Mouse (Mus musculus): ENCODE measurements around the gene Coq5.

The Coq5 gene

DNA sequence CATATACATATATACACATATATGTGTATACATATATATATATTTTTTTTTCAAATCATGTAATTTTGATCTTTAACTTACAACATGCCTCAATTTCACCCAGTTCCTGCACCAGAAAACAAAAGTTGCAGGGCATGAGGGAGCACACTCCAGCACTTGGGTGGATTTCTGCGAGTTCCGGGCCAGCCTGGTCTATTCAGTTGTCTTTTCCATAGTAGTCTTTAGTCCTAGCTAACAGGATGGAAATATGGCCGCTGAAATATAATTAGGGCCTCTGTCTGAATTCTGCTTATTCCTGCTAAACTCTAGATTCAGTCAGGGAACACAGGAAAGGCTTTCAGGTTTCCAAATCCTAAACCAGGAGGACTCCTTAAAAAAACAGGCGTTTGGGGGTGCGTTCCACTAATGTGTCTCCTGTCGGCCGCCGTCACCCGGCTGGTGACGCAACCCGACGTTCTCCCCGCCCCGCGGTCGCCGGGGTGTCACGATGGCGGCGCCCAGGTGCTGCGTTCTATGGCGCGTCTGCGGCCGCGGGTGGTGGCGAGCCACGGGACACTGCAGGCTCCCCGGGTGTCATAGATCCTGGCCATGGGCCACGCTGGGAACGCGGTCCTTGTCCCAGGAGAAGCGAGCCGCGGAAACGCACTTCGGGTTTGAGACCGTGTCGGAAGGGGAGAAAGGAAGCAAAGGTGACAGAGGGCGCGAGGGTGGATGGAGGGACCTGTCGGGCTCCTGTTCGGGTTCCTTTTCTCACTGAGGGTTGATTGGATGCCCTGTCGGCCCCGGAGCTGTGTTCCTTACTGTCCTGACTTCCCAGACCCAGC lies at the start of gene Coq5:
TSS of gene Coq5 (plus strand) at position 441 of the 824 bp plus-strand sequence.
- DNase-seq, result peak; percentile 93 to 94

DNA sequence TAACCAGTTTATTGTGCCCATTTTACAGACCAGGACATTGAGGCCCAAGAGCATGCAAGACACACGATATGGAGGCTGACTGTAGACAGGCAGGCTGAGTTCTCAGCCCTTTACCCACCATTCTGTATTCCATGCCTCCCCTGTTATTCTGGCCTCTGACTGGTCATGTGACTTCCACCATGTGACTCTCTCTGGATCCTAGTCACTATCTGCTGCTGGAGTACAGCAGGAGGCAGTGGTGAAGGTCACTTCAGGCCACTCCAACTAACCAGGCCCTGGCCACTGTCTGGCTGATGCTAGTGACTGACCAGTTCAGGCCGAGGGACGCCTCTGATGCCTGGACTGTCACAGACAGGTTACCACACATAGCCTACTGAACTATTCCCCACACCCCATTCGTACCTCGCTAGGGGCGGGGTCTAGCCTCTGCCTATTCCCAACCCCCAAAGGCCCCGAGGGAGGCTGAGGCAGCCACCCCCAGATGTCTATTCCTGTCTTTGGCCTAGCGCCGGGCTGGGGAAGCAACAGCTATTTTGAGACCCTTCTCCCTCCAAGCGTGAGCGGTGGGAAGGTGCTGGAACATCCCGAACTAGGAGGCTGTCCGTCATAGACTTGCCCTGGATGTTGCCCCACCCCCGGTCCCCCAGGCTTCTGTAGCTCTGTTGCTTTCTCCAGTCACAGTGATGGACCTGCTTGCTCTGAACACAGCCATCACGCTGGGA lies 48.5 kb upstream of the Coq5 start:
- no peak for DNase-seq

DNA sequence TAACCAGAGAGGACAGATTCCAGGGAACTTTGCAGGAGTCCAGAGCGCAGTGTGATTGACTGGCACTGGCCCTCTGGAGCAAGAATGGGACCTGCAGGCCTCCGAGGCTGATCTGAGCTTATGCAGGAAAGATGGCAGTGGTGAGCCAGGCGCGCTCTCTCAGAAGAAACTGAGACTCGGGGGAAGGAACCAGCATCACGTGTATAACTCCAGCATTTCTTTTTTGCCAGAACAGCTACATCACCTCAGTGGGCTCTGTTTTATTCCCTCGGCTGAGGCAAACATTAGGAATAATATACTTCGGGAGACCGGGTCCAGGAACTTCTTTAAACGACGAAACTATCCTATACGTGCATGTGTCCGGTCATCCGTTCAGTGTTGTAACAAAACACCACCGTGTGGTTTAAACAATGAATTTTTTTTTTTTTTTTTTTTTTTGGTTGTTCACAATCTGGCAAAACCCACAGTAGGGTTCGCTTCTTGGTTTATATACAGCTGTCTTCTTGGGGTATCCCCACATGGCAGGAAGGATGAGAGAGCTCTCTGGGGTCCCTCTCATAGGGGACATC lies 47.8 kb upstream of the Coq5 start:
- no peak for DNase-seq

DNA sequence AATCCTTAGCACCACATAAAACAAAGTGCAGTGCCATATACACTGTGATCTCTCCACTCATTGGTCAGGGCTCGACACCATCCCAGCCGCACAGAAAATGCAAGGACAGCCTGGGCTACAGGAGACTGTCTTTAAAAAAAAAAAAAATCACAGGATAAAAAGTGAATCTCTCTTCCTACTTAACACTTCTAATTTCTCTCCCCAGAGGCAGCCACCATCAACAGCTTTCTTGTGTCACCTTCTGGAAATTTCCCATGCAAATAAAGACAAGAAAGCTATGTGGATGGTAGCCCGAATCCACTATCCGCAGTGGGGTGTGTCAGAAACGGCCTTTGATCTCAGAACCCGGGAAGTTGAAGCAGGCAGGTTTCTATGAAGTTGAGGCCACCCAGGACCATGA lies 47.0 kb upstream of the Coq5 start:
- DNase-seq, result no peak

DNA sequence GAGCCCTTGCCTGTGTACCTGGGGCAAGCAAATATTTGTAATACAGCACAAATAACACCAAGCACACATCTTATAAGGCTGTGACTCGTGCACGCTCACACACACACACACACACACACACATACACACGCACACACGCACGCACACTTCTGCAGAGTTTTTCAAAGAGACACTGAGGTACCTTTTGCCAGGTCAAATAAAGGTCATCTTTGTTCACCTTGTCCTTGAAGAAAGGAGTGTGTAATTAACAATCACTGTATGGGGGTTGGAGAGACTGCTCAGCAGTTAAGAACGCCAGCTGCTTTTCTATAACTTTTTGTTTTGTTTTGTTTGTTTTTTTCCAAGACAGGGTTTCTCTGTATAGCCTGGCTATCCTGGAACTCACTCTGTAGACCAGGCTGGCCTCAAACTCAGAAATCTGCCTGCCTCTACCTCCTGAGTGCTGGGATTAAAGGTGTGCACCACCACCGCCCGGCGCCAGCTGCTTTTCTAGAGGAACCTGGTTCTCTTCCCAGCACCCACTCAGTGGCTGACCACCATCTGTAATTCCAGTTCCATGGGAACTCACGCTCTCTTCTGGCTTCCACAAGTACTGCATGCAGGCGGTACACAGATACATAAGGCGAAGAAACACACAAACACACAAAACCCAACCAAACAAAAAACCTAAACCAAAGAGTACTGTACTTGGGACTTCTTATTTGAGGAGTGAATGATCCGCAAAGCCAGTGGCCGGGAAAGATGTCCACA lies 46.3 kb upstream of the Coq5 start:
- DNase-seq, result no peak

GRCm38 (mm10) chr5:115234519-115234918 lies 44.9 kb upstream of the Coq5 start:
- no peak for DNase-seq

DNA sequence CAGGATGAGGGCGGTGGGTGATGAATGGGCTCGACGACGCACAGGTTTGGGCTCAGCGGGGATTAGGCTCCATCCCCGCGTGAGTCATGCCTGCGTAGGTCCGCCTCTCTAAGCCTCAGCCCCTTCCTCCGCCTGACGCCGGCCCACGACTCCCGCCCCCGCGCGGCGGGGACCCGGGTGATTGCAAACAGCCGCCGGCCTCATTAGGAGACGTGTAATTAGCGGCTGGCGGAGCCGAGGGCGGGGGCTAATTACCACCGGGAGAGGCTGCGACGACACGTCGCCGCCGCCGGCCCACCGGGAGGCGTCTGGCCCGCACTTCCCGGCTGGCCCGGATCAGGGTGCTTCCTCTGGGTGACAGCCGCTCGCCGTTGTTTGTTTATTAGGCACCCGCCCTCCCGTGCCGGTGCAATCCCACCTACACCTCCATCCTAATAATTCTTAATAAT lies 44.1 kb upstream of the Coq5 start:
- peak; percentile 74 to 75 for DNase-seq

GRCm38 (mm10) chr5:115235786-115236263 lies 43.6 kb upstream of the Coq5 start, which contains the start of gene Pop5:
TSS of gene Pop5 (plus strand) at chr5:115235836.
- peak; percentile 97 to 99 for DNase-seq

DNA sequence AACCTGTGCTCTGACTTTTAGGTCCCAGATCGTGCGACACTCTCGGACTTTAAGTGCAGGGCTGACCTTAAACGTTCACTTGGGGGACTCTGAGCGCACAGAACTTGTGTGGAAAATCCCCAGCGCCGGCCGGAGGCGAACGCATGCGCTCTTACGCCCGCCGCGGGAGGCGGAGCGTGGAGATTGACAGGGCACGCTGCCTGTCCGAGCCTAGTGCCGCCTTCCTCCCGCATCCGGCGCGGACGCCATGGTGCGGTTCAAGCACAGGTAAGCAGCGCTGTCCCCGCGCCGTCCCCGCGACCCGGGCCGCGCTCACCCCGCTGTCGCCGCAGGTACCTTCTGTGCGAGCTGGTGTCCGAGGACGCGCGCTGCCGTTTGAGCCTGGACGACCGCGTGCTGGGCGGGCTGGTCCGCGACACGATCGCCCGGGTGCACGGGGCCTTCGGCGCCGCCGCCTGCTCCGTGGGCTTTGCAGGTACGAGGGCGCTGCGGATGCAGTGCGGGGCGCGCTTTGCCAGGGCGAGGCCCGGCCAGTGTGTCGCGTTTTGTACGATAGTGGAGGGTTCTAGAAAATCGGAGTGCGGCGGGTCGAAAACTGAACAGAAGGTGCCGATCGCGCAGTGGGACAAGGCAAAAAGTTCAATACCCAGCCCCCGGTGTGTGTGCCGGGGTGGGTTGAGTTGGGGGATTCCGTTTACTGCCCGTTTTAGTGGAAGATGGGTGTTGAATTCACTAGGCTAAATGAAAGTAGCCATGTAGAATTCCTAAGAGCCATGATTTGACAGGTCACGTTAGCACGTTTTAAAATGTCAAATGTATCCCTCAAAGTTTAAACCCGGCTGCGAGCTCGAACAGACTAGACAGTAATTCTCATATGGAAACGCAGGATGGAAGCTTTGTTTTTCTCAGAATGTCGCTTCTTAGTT lies 41.4 kb upstream of the Coq5 start:
- peak; percentile 94 to 97 for DNase-seq

- DNase-seq, result no peak
Observed at GRCm38 (mm10) chr5:115238729-115239195, 40.7 kb upstream of the Coq5 start.

DNA sequence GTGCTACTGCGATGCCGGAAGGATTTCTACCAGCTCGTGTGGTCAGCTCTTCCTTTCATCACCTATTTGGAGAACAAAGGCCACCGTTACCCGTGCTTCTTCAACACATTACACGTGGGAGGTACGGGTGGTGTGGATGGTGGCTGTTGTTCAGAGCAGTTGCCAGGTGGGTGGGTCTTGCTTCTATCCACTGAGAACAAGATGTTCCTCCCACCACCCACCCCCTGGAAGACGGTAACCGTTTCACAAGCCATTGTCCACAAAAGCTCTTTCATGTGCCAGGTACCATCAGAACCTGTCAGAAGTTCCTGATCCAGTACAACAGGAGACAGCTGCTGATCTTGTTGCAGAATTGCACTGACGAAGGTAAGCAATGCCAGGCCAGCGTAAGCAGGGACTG lies 39.3 kb upstream of the Coq5 start:
- no peak for DNase-seq

- DNase-seq, result no peak
Observed at GRCm38 (mm10) chr5:115255472-115255871, 24.0 kb upstream of the Coq5 start.

GRCm38 (mm10) chr5:115256909-115257546 lies 22.4 kb upstream of the Coq5 start:
- no peak for DNase-seq

GRCm38 (mm10) chr5:115260356-115260755 lies 19.1 kb upstream of the Coq5 start:
- no peak for DNase-seq

DNA sequence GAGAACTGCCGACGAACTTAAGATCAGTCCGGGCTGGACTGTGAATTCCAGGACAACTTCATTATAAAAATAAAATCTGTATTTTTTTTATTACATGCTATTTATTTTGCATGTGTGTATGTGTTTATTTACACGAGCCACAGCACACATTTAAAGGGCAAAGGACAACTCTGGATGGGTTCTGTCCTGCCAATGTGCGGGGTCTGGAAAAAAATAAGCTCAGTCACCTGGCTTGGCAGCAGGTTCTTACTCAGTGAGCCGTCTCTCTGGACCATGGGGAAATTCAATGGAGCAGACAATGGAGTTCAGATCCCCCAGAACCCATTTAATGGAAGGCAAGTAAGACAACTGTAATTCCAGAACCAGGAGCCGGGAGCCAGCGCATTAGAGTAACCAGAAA lies 18.3 kb upstream of the Coq5 start:
- DNase-seq, result no peak

- no peak for DNase-seq
Observed at GRCm38 (mm10) chr5:115261880-115262279, 17.6 kb upstream of the Coq5 start.

- no peak for DNase-seq
Observed at GRCm38 (mm10) chr5:115262502-115263291, 16.8 kb upstream of the Coq5 start.

DNA sequence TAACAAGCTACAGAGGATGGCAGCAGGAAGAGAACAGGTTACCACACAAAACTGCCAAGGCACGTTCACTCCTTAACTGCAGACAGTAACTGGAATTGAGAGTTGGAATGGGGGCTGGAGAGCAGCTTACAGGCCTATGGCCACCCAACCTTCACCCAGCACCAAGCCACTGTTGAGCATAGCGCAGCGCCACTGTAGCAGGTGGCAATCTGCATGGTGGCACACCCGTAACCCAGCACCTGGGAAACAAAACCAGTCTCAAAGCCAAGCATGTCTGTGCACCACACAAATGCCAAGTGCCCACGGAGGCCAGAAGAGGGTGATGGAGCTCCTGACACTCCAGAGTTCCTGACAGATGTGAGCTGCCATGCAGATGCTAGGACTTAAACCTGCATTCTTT lies 13.1 kb upstream of the Coq5 start:
- DNase-seq, result no peak

DNA sequence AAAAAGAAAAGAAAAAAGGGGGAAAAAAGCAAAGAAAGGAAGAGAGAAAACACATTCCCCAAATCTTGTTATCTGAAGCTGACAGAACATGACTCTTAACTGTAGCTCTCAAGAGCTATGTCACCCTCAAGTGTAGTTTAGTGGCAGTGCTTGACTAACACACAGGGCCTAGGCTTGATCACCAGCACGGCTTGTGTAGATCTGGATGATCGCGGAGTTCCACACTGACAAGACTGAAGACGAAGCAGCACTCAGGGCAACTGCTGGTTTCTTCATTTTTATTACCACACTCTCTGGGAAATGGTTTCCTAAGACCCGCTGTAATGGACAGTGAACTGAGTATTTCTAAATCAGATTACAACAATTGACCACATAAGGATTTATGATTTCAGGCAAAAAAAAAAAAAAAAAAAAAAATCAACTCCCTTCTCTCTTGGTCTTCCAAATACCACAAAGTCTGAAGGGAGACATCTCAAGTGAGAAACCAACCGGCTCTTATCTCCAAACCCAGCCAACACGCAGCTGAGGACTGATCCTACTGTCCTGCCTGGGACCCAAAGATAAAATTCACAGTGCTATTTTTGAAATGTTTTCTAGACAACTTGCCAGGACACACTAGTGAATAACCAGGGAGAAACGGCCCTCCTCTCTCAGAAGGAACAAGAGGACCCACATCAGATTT lies 12.5 kb upstream of the Coq5 start:
- DNase-seq, result no peak
